Mouse (Mus musculus) kidney, postnatal 0 days (tissue): ENCODE measurements around the gene Mylk. TPM values are rescaled to one million over a fixed set of nuclear protein-coding genes. Genes with fewer than 3 reads are reported as not detected.

Source experiments
- ATAC-seq: fragments of 200-750 bp; cut with Nextera tagmentation; replicated peaks from 2 replicates; pipeline ENCODE4 v1.8.0; 2017; ENCODE audit warnings: low read depth, moderate number of reproducible peaks, moderate TSS enrichment, moderate library complexity; ENCODE audit not compliant: low FRiP score
- DNase-seq: peaks from one replicate; pipeline ENCODE4 v3.0.0-alpha.2; 2016; ENCODE audit warnings: low spot score
- H3K27ac ChIP-seq: fragments of 300-500 bp; sonication (generic); 2 replicates; pipeline ENCODE4 v1.5.1; 2014; ENCODE audit warnings: mild to moderate bottlenecking
- H3K27me3 ChIP-seq: fragments of 300-500 bp; sonication (generic); 2 replicates; pipeline ENCODE4 v1.6.1; 2014; ENCODE audit warnings: low read length, mixed read lengths; ENCODE audit not compliant: insufficient read depth
- H3K36me3 ChIP-seq: fragments of 300-500 bp; sonication (generic); 2 replicates; pipeline ENCODE4 v1.6.1; 2014; ENCODE audit warnings: low read length, mixed read lengths; ENCODE audit not compliant: insufficient read depth
- H3K4me1 ChIP-seq: fragments of 300-500 bp; sonication (generic); replicated peaks from 2 replicates; pipeline ENCODE4 v1.6.1; 2014; ENCODE audit warnings: antibody characterized with exemption, low read length, mixed read lengths; ENCODE audit not compliant: insufficient read depth
- H3K4me2 ChIP-seq: fragments of 300-500 bp; sonication (generic); 2 replicates; pipeline ENCODE4 v1.6.1; 2014; ENCODE audit warnings: mild to moderate bottlenecking, low read length, moderate library complexity, mixed read lengths
- H3K4me3 ChIP-seq: fragments of 300-500 bp; sonication (generic); replicated peaks from 2 replicates; pipeline ENCODE4 v1.5.1; 2014; ENCODE audit warnings: low read depth, low read length
- H3K9ac ChIP-seq: fragments of 300-500 bp; sonication (generic); 2 replicates; pipeline ENCODE4 v1.6.1; 2014; ENCODE audit warnings: low read depth, low read length
- H3K9me3 ChIP-seq: fragments of 300-500 bp; sonication (generic); replicated peaks from 2 replicates; pipeline ENCODE4 v1.6.1; 2016; ENCODE audit warnings: low read length, inconsistent platforms, mixed read lengths
- CTCF ChIP-seq: IDR thresholded peaks from 2 replicates; pipeline ENCODE4 v1.5.1; 2016; ENCODE audit warnings: antibody characterized with exemption, low read depth, mild to moderate bottlenecking, moderate library complexity
- WGBS: fragments of 180-500 bp; shearing (Covaris S2); extraction: QIAGEN DNeasy Blood & Tissue Kit; methylation state at CpG from one replicate; pipeline ENCODE4 v1.1.7; 2014; 5-methylcytosine and 5-hydroxymethylcytosine counted together
- polyA plus RNA-seq: library from polyadenylated mRNA; unstranded; fragments of >200 nt; fragmentation: Nextera tagmentation; extraction: Ambion mirVana; gene quantifications from 2 replicates; pipeline ENCODE4 v1.2.1, GENCODE M21; 2015

The Mylk gene
- polyA plus RNA-seq, 1 experiment from 2014 or later: 68.5 TPM

- no peak for TF ChIP-seq CTCF
- H3K9me3 ChIP-seq: no peaks in the 10 kb centered on the region
- H3K27me3 ChIP-seq: no peaks in the 10 kb centered on the region
- no peak for DNase-seq
- no peak overlapping the region for H3K9ac ChIP-seq
- H3K36me3 ChIP-seq: no peaks in the 10 kb centered on the region
- no peak overlapping the region for H3K4me2 ChIP-seq
- ATAC-seq: no peak
- no peaks in the 10 kb centered on the region for H3K4me1 ChIP-seq
- no peak overlapping the region for H3K4me3 ChIP-seq
- WGBS: 52% methylated on average over 4 of the region's 4 CpGs
- no peak overlapping the region for H3K27ac ChIP-seq
These were observed 27.5 kb downstream of the Mylk start for GRCm38 (mm10) chr16:34772445-34773032.

DNA sequence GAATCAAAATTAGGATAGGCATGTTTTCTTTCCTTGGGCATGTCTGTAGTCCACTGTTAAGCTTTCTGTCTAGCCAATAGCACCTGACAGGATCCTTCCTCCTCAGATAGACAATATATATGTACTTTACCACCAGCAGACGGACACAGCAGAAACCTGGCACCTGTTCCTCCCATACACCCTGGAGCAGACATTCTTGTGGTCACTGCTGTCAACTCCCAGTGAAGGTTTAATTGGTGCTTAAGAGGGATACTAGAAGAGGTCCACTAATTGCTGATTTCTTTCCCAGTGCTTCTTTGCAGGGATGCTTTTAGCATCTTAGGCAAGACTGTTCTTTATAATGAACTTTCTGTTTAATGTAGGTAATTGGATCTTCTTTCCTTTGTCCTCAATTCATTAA, 37.4 kb downstream of the Mylk start:
- ATAC-seq (no peak), DNase-seq (no peak)
- no peak overlapping the region for H3K9ac ChIP-seq
- H3K9me3 ChIP-seq: no peaks in the 10 kb centered on the region
- no peaks in the 10 kb centered on the region for H3K36me3 ChIP-seq
- no peaks in the 10 kb centered on the region for H3K4me1 ChIP-seq
- H3K27ac ChIP-seq: no peak overlapping the region
- no peak overlapping the region for H3K4me3 ChIP-seq
- H3K4me2 ChIP-seq: no peak overlapping the region
- 47% methylated on average over 1 of the region's 1 CpGs for WGBS
- no peaks in the 10 kb centered on the region for H3K27me3 ChIP-seq
- no peak for TF ChIP-seq CTCF

GRCm38 (mm10) chr16:34783536-34783935, 38.5 kb downstream of the Mylk start:
- ATAC-seq (no peak), DNase-seq (no peak)
- 90% methylated on average over 5 of the region's 5 CpGs for WGBS
- no peak overlapping the region for H3K4me3 ChIP-seq
- no peaks in the 10 kb centered on the region for H3K36me3 ChIP-seq
- H3K9ac ChIP-seq: no peak overlapping the region
- no peaks in the 10 kb centered on the region for H3K4me1 ChIP-seq
- H3K9me3 ChIP-seq: no peaks in the 10 kb centered on the region
- no peak overlapping the region for H3K27ac ChIP-seq
- no peaks in the 10 kb centered on the region for H3K27me3 ChIP-seq
- TF ChIP-seq CTCF: no peak
- H3K4me2 ChIP-seq: no peak overlapping the region

GRCm38 (mm10) chr16:34784675-34785074, 39.7 kb downstream of the Mylk start:
- Histone ChIP-seq H3K9me3 (no peaks in the 10 kb centered on the region), H3K4me2 (no peak overlapping the region), H3K36me3 (no peaks in the 10 kb centered on the region), H3K4me3 (no peak overlapping the region), H3K9ac (no peak overlapping the region), H3K27ac (no peak overlapping the region), H3K27me3 (no peaks in the 10 kb centered on the region), H3K4me1 (no peaks in the 10 kb centered on the region)
- ATAC-seq (no peak), DNase-seq (no peak)
- WGBS: 71% methylated on average over 4 of the region's 4 CpGs
- no peak for TF ChIP-seq CTCF

DNA sequence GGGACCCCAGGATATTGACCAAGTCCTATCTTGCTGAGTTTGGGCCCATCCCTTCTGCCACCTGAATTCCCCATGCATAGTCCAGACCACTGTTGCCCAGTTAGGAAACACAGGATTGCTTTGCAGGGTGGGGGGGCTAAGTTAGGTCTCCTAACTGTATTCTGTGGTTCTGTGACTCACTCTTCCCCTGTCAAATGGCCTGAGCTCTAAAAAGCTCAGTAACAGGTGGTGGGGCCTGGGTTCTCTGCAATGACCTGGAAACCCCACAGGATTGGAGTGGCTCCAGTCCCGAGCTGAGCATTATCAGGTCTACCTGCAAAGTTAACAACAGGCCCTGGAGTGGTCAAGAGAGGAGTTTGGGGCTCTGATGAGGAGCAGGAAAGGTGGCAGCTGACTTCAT, 47.5 kb downstream of the Mylk start:
- TF ChIP-seq CTCF: no peak
- Histone ChIP-seq H3K4me1 (no peaks in the 10 kb centered on the region), H3K4me2 (no peak overlapping the region), H3K9ac (no peak overlapping the region), H3K36me3 (no peaks in the 10 kb centered on the region), H3K4me3 (no peak overlapping the region), H3K9me3 (no peaks in the 10 kb centered on the region), H3K27ac (no peak overlapping the region), H3K27me3 (no peaks in the 10 kb centered on the region)
- DNase-seq (no peak), ATAC-seq (no peak)
- WGBS: 75% methylated on average over 1 of the region's 1 CpGs

GRCm38 (mm10) chr16:34793000-34793399, 48.0 kb downstream of the Mylk start:
- Histone ChIP-seq H3K27me3 (no peaks in the 10 kb centered on the region), H3K4me2 (no peak overlapping the region), H3K9ac (no peak overlapping the region), H3K9me3 (no peaks in the 10 kb centered on the region), H3K36me3 (no peaks in the 10 kb centered on the region), H3K4me3 (no peak overlapping the region), H3K27ac (no peak overlapping the region), H3K4me1 (no peaks in the 10 kb centered on the region)
- TF ChIP-seq CTCF: no peak
- 68% methylated on average over 5 of the region's 5 CpGs for WGBS
- DNase-seq (no peak), ATAC-seq (no peak)

- H3K4me3 ChIP-seq: no peak overlapping the region
- no peaks in the 10 kb centered on the region for H3K36me3 ChIP-seq
- H3K27ac ChIP-seq: no peak overlapping the region
- no peak for DNase-seq
- H3K9ac ChIP-seq: no peak overlapping the region
- no peak for ATAC-seq
- no peaks in the 10 kb centered on the region for H3K27me3 ChIP-seq
- H3K4me2 ChIP-seq: no peak overlapping the region
- TF ChIP-seq CTCF: no peak
- H3K4me1 ChIP-seq: no peaks in the 10 kb centered on the region; the same call in 1 of the 2 replicates
- WGBS: 81% methylated on average over 5 of the region's 5 CpGs
- H3K9me3 ChIP-seq: no peaks in the 10 kb centered on the region
These were observed 56.2 kb downstream of the Mylk start for GRCm38 (mm10) chr16:34801222-34801621.
